Mouse (Mus musculus) kidney, adult 2 months (tissue): ENCODE results near the gene Dynlt1f. TPM values are rescaled to one million over a fixed set of nuclear protein-coding genes. Genes with fewer than 3 reads are reported as not detected.
"Not testable (repeated sequence)": the region's sequence is repeated elsewhere in the genome, so short reads cannot be mapped to it uniquely, and the experiment has no call there.

Experiments used
- DNase-seq: peaks from one replicate; pipeline ENCODE4 v3.0.0; 2021
- H3K27ac ChIP-seq: fragments of 200-500 bp; 2 replicates; pipeline ENCODE4 v1.5.1; 2012; ENCODE audit warnings: low read depth, low read length, control low read depth, inconsistent platforms; ENCODE audit not compliant: insufficient read depth
- H3K27me3 ChIP-seq: fragments of 200-500 bp; replicated peaks from 2 replicates; pipeline ENCODE4 v1.6.1; 2012; ENCODE audit warnings: mild to moderate bottlenecking, moderate library complexity, low read length, inconsistent platforms; ENCODE audit not compliant: control insufficient read depth, insufficient read depth
- H3K36me3 ChIP-seq: fragments of 200-500 bp; 2 replicates; pipeline ENCODE4 v1.6.1; 2012; ENCODE audit warnings: mild to moderate bottlenecking, moderate library complexity, low read length, inconsistent platforms; ENCODE audit not compliant: control insufficient read depth, insufficient read depth
- H3K4me1 ChIP-seq: fragments of 200-500 bp; 2 replicates; pipeline ENCODE4 v1.6.1; 2011; ENCODE audit warnings: low read length; ENCODE audit not compliant: control insufficient read depth, insufficient read depth
- H3K4me3 ChIP-seq: fragments of 200-500 bp; 2 replicates; pipeline ENCODE4 v1.5.1; 2011; ENCODE audit warnings: mild to moderate bottlenecking, low read depth, low read length, control low read depth; ENCODE audit not compliant: insufficient read depth
- WGBS: fragments of 180-500 bp; shearing (Covaris S2); methylation state at CpG from one replicate; pipeline ENCODE4 v1.1.7; 2018; 5-methylcytosine and 5-hydroxymethylcytosine counted together
- polyA plus RNA-seq: library from polyadenylated mRNA; depleted of rRNA; stranded (reverse); fragments of >200 nt; gene quantifications from 2 replicates; pipeline ENCODE4 v1.2.3, GENCODE M21; 2012

Gene Dynlt1f
- polyA plus RNA-seq, 1 experiment = 64.5 TPM

GRCm38 (mm10) chr17:6662840-6663239 is 7.1 kb upstream of the Dynlt1f start:
- H3K4me3 ChIP-seq, H3K4me1 ChIP-seq, H3K27ac ChIP-seq, DNase-seq, H3K27me3 ChIP-seq, H3K36me3 ChIP-seq: not testable (repeated sequence)
- WGBS = 76% methylated on average over 3 of the region's 3 CpGs

- H3K27ac ChIP-seq, H3K4me1 ChIP-seq, H3K4me3 ChIP-seq, H3K36me3 ChIP-seq, DNase-seq, H3K27me3 ChIP-seq: not testable (repeated sequence)
- WGBS = 52% methylated on average over 10 of the region's 11 CpGs
These were observed 5.6 kb upstream of the Dynlt1f start for GRCm38 (mm10) chr17:6661093-6661816.

GRCm38 (mm10) chr17:6660589-6660988 is 4.9 kb upstream of the Dynlt1f start:
- WGBS = 56% methylated on average over 6 of the region's 6 CpGs
- not testable (repeated sequence) for H3K4me3 ChIP-seq, DNase-seq, H3K27ac ChIP-seq, H3K36me3 ChIP-seq, H3K27me3 ChIP-seq, H3K4me1 ChIP-seq

GRCm38 (mm10) chr17:6658801-6659200 is 3.1 kb upstream of the Dynlt1f start, which contains the start of gene Sytl3:
Gene Sytl3 (plus strand): TSS chr17:6659093.
- not testable (repeated sequence) for H3K4me3 ChIP-seq, H3K4me1 ChIP-seq, H3K27ac ChIP-seq, H3K27me3 ChIP-seq, H3K36me3 ChIP-seq, DNase-seq
- WGBS = 82% methylated on average over 4 of the region's 7 CpGs

GRCm38 (mm10) chr17:6656471-6656870 is 771 bp upstream of the Dynlt1f start:
- not testable (repeated sequence) for H3K36me3 ChIP-seq, H3K4me3 ChIP-seq, H3K27me3 ChIP-seq, H3K4me1 ChIP-seq, H3K27ac ChIP-seq, DNase-seq
- WGBS = 88% methylated on average over 2 of the region's 3 CpGs

- not testable (repeated sequence) for H3K27me3 ChIP-seq, H3K27ac ChIP-seq, H3K4me1 ChIP-seq, H3K36me3 ChIP-seq
- peak; percentile 71 for DNase-seq
- peak overlapping the region; percentile 47 for H3K4me3 ChIP-seq
- 1% methylated on average over 36 of the region's 36 CpGs for WGBS
These were observed 601 bp downstream of the Dynlt1f start for GRCm38 (mm10) chr17:6655087-6655511.

- H3K36me3 ChIP-seq, DNase-seq, H3K4me1 ChIP-seq, H3K4me3 ChIP-seq, H3K27ac ChIP-seq, H3K27me3 ChIP-seq: not testable (repeated sequence)
- 91% methylated on average over 5 of the region's 5 CpGs for WGBS
These were observed 2.3 kb downstream of the Dynlt1f start for GRCm38 (mm10) chr17:6653341-6653946.

- not testable (repeated sequence) for H3K36me3 ChIP-seq, DNase-seq, H3K4me1 ChIP-seq, H3K4me3 ChIP-seq, H3K27ac ChIP-seq, H3K27me3 ChIP-seq
- WGBS = 92% methylated on average over 6 of the region's 7 CpGs
These were observed 4.7 kb downstream of the Dynlt1f start for GRCm38 (mm10) chr17:6650904-6651565.

- H3K27me3 ChIP-seq = not testable (repeated sequence)
These were observed 8.2 kb downstream of the Dynlt1f start for GRCm38 (mm10) chr17:6647452-6647851.

GRCm38 (mm10) chr17:6646841-6647240 is 8.9 kb downstream of the Dynlt1f start:
- not testable (repeated sequence) for H3K4me1 ChIP-seq, H3K27me3 ChIP-seq, H3K27ac ChIP-seq, H3K4me3 ChIP-seq, H3K36me3 ChIP-seq, DNase-seq
- WGBS = 95% methylated on average over 8 of the region's 8 CpGs

More at GRCm38 (mm10) chr17:6647452-6647851, 8.2 kb downstream of the Dynlt1f start:
- 95% methylated on average over 3 of the region's 3 CpGs for WGBS
- H3K4me3 ChIP-seq, H3K4me1 ChIP-seq, DNase-seq, H3K27ac ChIP-seq, H3K36me3 ChIP-seq: not testable (repeated sequence)

GRCm38 (mm10) chr17:6645668-6646067 is 10.0 kb downstream of the Dynlt1f start:
- H3K4me1 ChIP-seq, H3K36me3 ChIP-seq, DNase-seq, H3K27ac ChIP-seq, H3K27me3 ChIP-seq, H3K4me3 ChIP-seq: not testable (repeated sequence)
- WGBS = 90% methylated on average over 4 of the region's 4 CpGs
